In genomic region chr9:104865830-104866229, GRCm38 (mm10) we compare ENCODE assay signal across 24 mouse cellular contexts.
"Had no signal": no experiment of that assay in that cellular context is flagged by ENCODE, and none has a peak within 500 bp of the region (broad histone marks: within the 10 kb centered on the region; RNA-seq: fewer than 3 reads in every experiment).

No protein-coding gene starts in this region.

- H3K36me3 ChIP-seq: heart, embryonic 10.5 days; heart, embryonic 12.5 days; hindbrain, embryonic 10.5 days; hindbrain, embryonic 12.5 days; intestine, embryonic 15.5 days; limb, embryonic 12.5 days; liver, embryonic 13.5 days; liver, embryonic 15.5 days had no signal

- H3K4me3 ChIP-seq: heart, embryonic 10.5 days; heart, embryonic 12.5 days; hindbrain, embryonic 10.5 days; hindbrain, embryonic 12.5 days; intestine, embryonic 15.5 days; layer of hippocampus, adult 2 months; left cerebral cortex, adult 2 months; limb, embryonic 12.5 days; liver, embryonic 13.5 days; liver, embryonic 15.5 days had no signal

- H3K4me1 ChIP-seq: heart, embryonic 10.5 days; heart, embryonic 12.5 days; hindbrain, embryonic 10.5 days; hindbrain, embryonic 12.5 days; intestine, embryonic 15.5 days; limb, embryonic 12.5 days; liver, embryonic 13.5 days; liver, embryonic 15.5 days had no signal

- DNase-seq: gastrocnemius, postnatal 25 days; heart, adult 18-20 months; heart, postnatal 10 days; heart, postnatal 4 days; kidney, adult 2 months; kidney, adult 9 months; kidney, postnatal 25 days; kidney, postnatal 4 days; liver; liver, embryonic 13.5 days had no signal

- H3K27me3 ChIP-seq: heart, embryonic 12.5 days; hindbrain, embryonic 12.5 days; intestine, embryonic 15.5 days; limb, embryonic 12.5 days; liver, embryonic 13.5 days; liver, embryonic 15.5 days had no signal

- H3K4me2 ChIP-seq: heart, embryonic 12.5 days; hindbrain, embryonic 12.5 days; hindbrain, embryonic 14.5 days; intestine, embryonic 15.5 days; limb, embryonic 12.5 days; liver, embryonic 11.5 days; liver, embryonic 13.5 days; liver, embryonic 15.5 days had no signal

- H3K27ac ChIP-seq: heart, embryonic 10.5 days; hindbrain, embryonic 10.5 days; hindbrain, embryonic 12.5 days; hindbrain, embryonic 14.5 days; intestine, embryonic 15.5 days; layer of hippocampus, adult 2 months; left cerebral cortex, adult 2 months; limb, embryonic 12.5 days; liver, embryonic 13.5 days; liver, embryonic 15.5 days had no signal

- H3K9me3 ChIP-seq: heart, embryonic 10.5 days; heart, embryonic 12.5 days; hindbrain, embryonic 10.5 days; hindbrain, embryonic 12.5 days; intestine, embryonic 15.5 days; limb, embryonic 12.5 days; liver, embryonic 13.5 days; liver, embryonic 15.5 days had no signal

- H3K9ac ChIP-seq: heart, embryonic 12.5 days; hindbrain, embryonic 12.5 days; hindbrain, embryonic 14.5 days; intestine, embryonic 15.5 days; limb, embryonic 12.5 days; liver, embryonic 13.5 days; liver, embryonic 15.5 days had no signal

- ATAC-seq: hindbrain, embryonic 16.5 days; inflammation-experienced regulatory T-cells, adult 6 months; intestine, embryonic 15.5 days; intestine, postnatal 0 days had no signal
